Mouse (Mus musculus) adrenal gland, adult (tissue): ENCODE results near the gene Arid5a.
A peak's percentile ranks its signal among the peaks of the same experiment; 100 is the strongest.

Experiments
- DNase-seq, 2 experiments: peaks; one replicate each; pipeline ENCODE4 v3.0.0; 2022 to 2023; ENCODE audit warnings: low spot score in 1 of 2; ENCODE audit not compliant: inconsistent age in 2 of 2

Arid5a gene

GRCm38 (mm10) chr1:36323746-36324448 is 16.4 kb downstream of the Arid5a start:
- DNase-seq, result peak; percentile 62 to 82

GRCm38 (mm10) chr1:36325900-36326321 is 18.4 kb downstream of the Arid5a start:
- peak; percentile 47 to 88 for DNase-seq

- DNase-seq, result no peak
Measured at GRCm38 (mm10) chr1:36326815-36327214, 19.3 kb downstream of the Arid5a start.

GRCm38 (mm10) chr1:36331743-36332142 is 24.2 kb downstream of the Arid5a start:
- DNase-seq, result no peak

- DNase-seq, result peak in 1 of 2 experiments; percentile 59
Measured at GRCm38 (mm10) chr1:36332955-36333887, 25.7 kb downstream of the Arid5a start.

GRCm38 (mm10) chr1:36342547-36342946 is 35.0 kb downstream of the Arid5a start:
- no peak for DNase-seq

- DNase-seq, result no peak
Measured at GRCm38 (mm10) chr1:36352351-36352750, 44.8 kb downstream of the Arid5a start.

- no peak for DNase-seq
Measured at GRCm38 (mm10) chr1:36356955-36357695, 49.6 kb downstream of the Arid5a start.

- peak in 1 of 2 experiments; percentile 23 for DNase-seq
Measured at GRCm38 (mm10) chr1:36367698-36368097, 60.2 kb downstream of the Arid5a start.

- peak; percentile 85 to 96 for DNase-seq
Measured at GRCm38 (mm10) chr1:36368112-36368968, 60.8 kb downstream of the Arid5a start.

- DNase-seq, result peak; percentile 89 to 97
Measured at GRCm38 (mm10) chr1:36368969-36369645, 61.6 kb downstream of the Arid5a start, which contains the start of gene Kansl3. Gene Kansl3 (minus strand): TSS chr1:36369181.

GRCm38 (mm10) chr1:36370918-36371317 is 63.4 kb downstream of the Arid5a start:
- DNase-seq, result peak; percentile 69 to 87

- DNase-seq, result peak; percentile 26 to 50
Measured at GRCm38 (mm10) chr1:36371934-36372845, 64.7 kb downstream of the Arid5a start, which contains the start of gene Fer1l5. Gene Fer1l5 (plus strand): TSS chr1:36372291.
